In genomic region chr8:102738961-102739487, GRCm38 (mm10) we compare ENCODE assay signal across 10 mouse cellular contexts. TPM values are rescaled to one million over a fixed set of nuclear protein-coding genes. Genes with fewer than 3 reads are reported as not detected.
DNase-seq lines count a peak whose midpoint lies in the region; ATAC-seq and TF ChIP-seq lines count a peak whose summit lies in the region.
"Had no signal": no experiment of that assay in that cellular context is flagged by ENCODE, and none has a peak within 500 bp of the region (broad histone marks: within the 10 kb centered on the region; RNA-seq: fewer than 3 reads in every experiment).

No protein-coding gene starts in this region.

- H3K9ac ChIP-seq in heart, embryonic 12.5 days, result no peak overlapping the region
- no peak overlapping the region for H3K9ac ChIP-seq in neural tube, embryonic 14.5 days (replicated peaks; ENCODE audit: low read depth, low read length)

- peaks cover 3% of the 10 kb centered on the region; the same call in 1 of the 2 replicates for H3K36me3 ChIP-seq in heart, embryonic 12.5 days
- peaks cover 17% of the 10 kb centered on the region for H3K36me3 ChIP-seq in forebrain, embryonic 10.5 days (replicated peaks)
- no peaks in the 10 kb centered on the region for H3K36me3 ChIP-seq in neural tube, embryonic 14.5 days (ENCODE audit: control insufficient read depth, insufficient read depth, low read length)

- no peak overlapping the region for H3K27ac ChIP-seq in heart, embryonic 12.5 days (ENCODE audit: poor library complexity, severe bottlenecking)
- H3K27ac ChIP-seq in forebrain, embryonic 10.5 days, result peak overlapping the region; percentile 67
- H3K27ac ChIP-seq in layer of hippocampus, adult 2 months, result peak overlapping the region; percentile 89
- no peak overlapping the region for H3K27ac ChIP-seq in neural tube, embryonic 14.5 days (ENCODE audit: low read depth, low read length)

- H3K4me3 ChIP-seq in heart, embryonic 12.5 days, result no peak overlapping the region
- no peak overlapping the region for H3K4me3 ChIP-seq in forebrain, embryonic 10.5 days
- peak overlapping the region; percentile 53 for H3K4me3 ChIP-seq in layer of hippocampus, adult 2 months
- no peak overlapping the region for H3K4me3 ChIP-seq in neural tube, embryonic 14.5 days (ENCODE audit: low read depth, low read length)

- no peak for ATAC-seq in heart, embryonic 12.5 days (ENCODE audit: insufficient number of reproducible peaks, low FRiP score)
- ATAC-seq in neural tube, embryonic 14.5 days (ENCODE audit: low read depth), result peak; percentile 65
- ATAC-seq in inflammation-experienced regulatory T-cells, adult 6 months, result no peak

- H3K4me1 ChIP-seq in heart, embryonic 12.5 days (replicated peaks), result peaks cover 9% of the 10 kb centered on the region
- H3K4me1 ChIP-seq in forebrain, embryonic 10.5 days, result peaks cover 36% of the 10 kb centered on the region
- peaks cover 22% of the 10 kb centered on the region for H3K4me1 ChIP-seq in neural tube, embryonic 14.5 days (ENCODE audit: control insufficient read depth, insufficient read depth, low read length)

- peak; percentile 65 to 84 for DNase-seq in heart, adult 18-20 months
- DNase-seq in forebrain, embryonic 10.5 days (ENCODE audit: extremely low spot score, low spot score), result no peak
- DNase-seq in layer of hippocampus, adult 2 months (ENCODE audit: low spot score in 2 of 2), result peak; percentile 33 to 52
- no peak for DNase-seq in natural killer cell, adult 2 months (ENCODE audit: low spot score in 2 of 2)
- DNase-seq in lung, postnatal 25 days (ENCODE audit: low spot score), result no peak

- no peaks in the 10 kb centered on the region for H3K27me3 ChIP-seq in heart, embryonic 12.5 days (replicated peaks)
- no peaks in the 10 kb centered on the region for H3K27me3 ChIP-seq in forebrain, embryonic 10.5 days (ENCODE audit: poor library complexity, severe bottlenecking)
- no peaks in the 10 kb centered on the region for H3K27me3 ChIP-seq in neural tube, embryonic 14.5 days (ENCODE audit: control insufficient read depth, insufficient read depth, low read length)
- H3K27me3 ChIP-seq: CH12.LX had no signal

- WGBS in heart, embryonic 12.5 days, result 78% methylated on average over 7 of the region's 7 CpGs
- 81% methylated on average over 7 of the region's 7 CpGs for WGBS in forebrain, embryonic 10.5 days
- WGBS in neural tube, embryonic 14.5 days, result 57% methylated on average over 7 of the region's 7 CpGs

- no peaks in the 10 kb centered on the region for H3K9me3 ChIP-seq in heart, embryonic 12.5 days (replicated peaks)
- no peaks in the 10 kb centered on the region for H3K9me3 ChIP-seq in forebrain, embryonic 10.5 days
- no peaks in the 10 kb centered on the region for H3K9me3 ChIP-seq in neural tube, embryonic 14.5 days (ENCODE audit: control insufficient read depth, low read length)

- no peak overlapping the region for H3K4me2 ChIP-seq in heart, embryonic 12.5 days
- no peak overlapping the region for H3K4me2 ChIP-seq in neural tube, embryonic 14.5 days (ENCODE audit: low read depth, low read length)

- no peak for TF ChIP-seq CTCF in layer of hippocampus, adult 2 months (conservative IDR thresholded peaks at IDR 0.05)

RNA-seq across cellular contexts. Expression of gene Cdh11, which starts 46.4 kb away (rescaled TPM):
- 10 to 100 TPM in 1 of 2 experiments, 1 to 10 TPM in 1; 8.2 to 12.0 TPM for total RNA-seq in heart, adult 18-20 months (2021)
- polyA plus RNA-seq in heart, embryonic 12.5 days (2016; fragmentation: Nextera tagmentation; extraction: Ambion mirVana), result 78.8 and 84.3 TPM in 2 replicates
- polyA plus RNA-seq in forebrain, embryonic 10.5 days (2016; fragmentation: Nextera tagmentation; extraction: Ambion mirVana), result 56.2 and 61.7 TPM in 2 replicates
- 10 to 100 TPM; 70.5 to 77.3 TPM for total RNA-seq in layer of hippocampus, adult 2 months (2021)
- 59.9 and 84.8 TPM in 2 replicates for polyA plus RNA-seq in neural tube, embryonic 14.5 days (2014; fragmentation: Nextera tagmentation; extraction: Ambion mirVana)
- under 1 TPM; 0.11 to 0.27 (median 0.14) TPM for polyA plus RNA-seq in inflammation-experienced regulatory T-cells, adult 6 months (2017; shearing (Covaris generic))
- total RNA-seq: common myeloid progenitor, adult 5-6 weeks had no signal

Comparison
In these comparisons a context has a peak if more than half of its experiments do, and no peak if none do; other contexts are left out.
1. DNase-seq: peak in heart, adult 18-20 months (2 of 2) and layer of hippocampus, adult 2 months (2 of 2); none in forebrain, embryonic 10.5 days (single experiment), natural killer cell, adult 2 months (0 of 2) and lung, postnatal 25 days (single experiment).
2. H3K27ac ChIP-seq: peak in forebrain, embryonic 10.5 days (single experiment) and layer of hippocampus, adult 2 months (single experiment); none in heart, embryonic 12.5 days (single experiment) and neural tube, embryonic 14.5 days (single experiment).
3. RNA of gene Cdh11, which starts 46.4 kb away (polyA plus RNA-seq): 78.8 to 84.3 TPM in heart, embryonic 12.5 days, 59.9 to 84.8 TPM in neural tube, embryonic 14.5 days and 56.2 to 61.7 TPM in forebrain, embryonic 10.5 days; 0.11 to 0.27 TPM in inflammation-experienced regulatory T-cells, adult 6 months; every median in the first group is over 10 times any median in the second.